Mouse (Mus musculus) testis, adult 2 months (tissue): ENCODE measurements around the gene Tnip3.

Experiments
- CTCF ChIP-seq: fragments of 200-500 bp; IDR thresholded peaks from 2 replicates; pipeline ENCODE4 v1.5.1; 2012; ENCODE audit warnings: low read depth, mild to moderate bottlenecking, inconsistent platforms, low read length, moderate library complexity; ENCODE audit not compliant: control insufficient read depth, insufficient read depth, insufficient replicate concordance
- POLR2A ChIP-seq: fragments of 200-500 bp; IDR thresholded peaks from 2 replicates; pipeline ENCODE4 v1.6.1; 2012; ENCODE audit warnings: low read depth, mild to moderate bottlenecking, inconsistent platforms, low read length, moderate library complexity; ENCODE audit not compliant: control insufficient read depth

DNA sequence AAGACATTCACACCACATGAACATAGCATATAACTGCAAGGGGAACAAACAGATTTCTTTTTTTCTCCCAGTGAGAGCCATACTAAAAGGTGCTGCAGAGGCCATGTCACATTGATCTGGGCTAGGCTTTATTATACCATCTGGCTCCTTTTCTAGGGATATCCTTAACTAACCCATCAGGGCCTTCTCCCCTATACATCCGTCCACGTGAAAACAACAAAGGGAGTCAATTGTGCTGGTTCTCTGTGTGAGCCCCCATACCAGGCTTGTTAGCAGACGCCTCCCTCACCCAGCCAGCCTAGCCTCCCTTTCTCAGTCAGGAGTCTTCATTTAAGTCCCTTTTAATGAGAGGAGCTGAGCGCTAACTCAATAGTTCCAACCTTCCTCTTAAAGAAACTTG, 119.0 kb downstream of the Tnip3 start:
- no peak for TF ChIP-seq POLR2A
- no peak for TF ChIP-seq CTCF
